Mouse (Mus musculus) forebrain, embryonic 15.5 days (tissue): Measurements from ENCODE around the gene S100a8. TPM values are rescaled to one million over a fixed set of nuclear protein-coding genes. Genes with fewer than 3 reads are reported as not detected.

Experiments
- ATAC-seq: fragments of 200-750 bp; cut with Nextera tagmentation; replicated peaks from 2 replicates; pipeline ENCODE4 v1.8.0; 2017; ENCODE audit warnings: mild to moderate bottlenecking, moderate TSS enrichment, moderate library complexity
- H3K27ac ChIP-seq: fragments of 300-500 bp; sonication (generic); replicated peaks from 2 replicates; pipeline ENCODE4 v1.5.1; 2015; ENCODE audit warnings: mild to moderate bottlenecking, inconsistent platforms
- H3K27me3 ChIP-seq: fragments of 300-500 bp; sonication (generic); 2 replicates; pipeline ENCODE4 v1.6.1; 2015; ENCODE audit warnings: inconsistent platforms
- H3K36me3 ChIP-seq: fragments of 300-500 bp; sonication (generic); 2 replicates; pipeline ENCODE4 v1.6.1; 2015; ENCODE audit warnings: mild to moderate bottlenecking, inconsistent platforms
- H3K4me1 ChIP-seq: fragments of 300-500 bp; sonication (generic); 2 replicates; pipeline ENCODE4 v1.6.1; 2015; ENCODE audit warnings: inconsistent platforms
- H3K4me2 ChIP-seq: fragments of 300-500 bp; sonication (generic); replicated peaks from 2 replicates; pipeline ENCODE4 v1.6.1; 2015; ENCODE audit warnings: mild to moderate bottlenecking, inconsistent platforms
- H3K4me3 ChIP-seq: fragments of 300-500 bp; sonication (generic); 2 replicates; pipeline ENCODE4 v1.5.1; 2015; ENCODE audit warnings: mild to moderate bottlenecking, inconsistent platforms
- H3K9ac ChIP-seq: fragments of 300-500 bp; sonication (generic); replicated peaks from 2 replicates; pipeline ENCODE4 v1.6.1; 2015; ENCODE audit warnings: mild to moderate bottlenecking, inconsistent platforms
- H3K9me3 ChIP-seq: fragments of 300-500 bp; sonication (generic); 2 replicates; pipeline ENCODE4 v1.6.1; 2016; ENCODE audit warnings: inconsistent platforms
- WGBS: fragments of 180-500 bp; shearing (Covaris S2); methylation state at CpG from one replicate; pipeline ENCODE4 v1.1.7; 2015; ENCODE audit warnings: mixed read lengths; 5-methylcytosine and 5-hydroxymethylcytosine counted together
- polyA plus RNA-seq: library from polyadenylated mRNA; unstranded; fragments of >200 nt; fragmentation: Nextera tagmentation; extraction: Ambion mirVana; gene quantifications from 2 replicates; pipeline ENCODE4 v1.2.1, GENCODE M21; 2015

Gene S100a8
- polyA plus RNA-seq, 1 experiment from 2014 or later, result 2.8 TPM

GRCm38 (mm10) chr3:90644220-90644619 lies 24.6 kb upstream of the S100a8 start:
- Histone ChIP-seq H3K4me2 (no peak overlapping the region), H3K4me3 (no peak overlapping the region), H3K36me3 (no peaks in the 10 kb centered on the region), H3K27ac (no peak overlapping the region), H3K9ac (no peak overlapping the region), H3K4me1 (no peaks in the 10 kb centered on the region), H3K27me3 (no peaks in the 10 kb centered on the region), H3K9me3 (no peaks in the 10 kb centered on the region)
- WGBS, result 52% methylated on average over 3 of the region's 3 CpGs
- ATAC-seq, result no peak

- Histone ChIP-seq H3K27me3 (no peaks in the 10 kb centered on the region), H3K27ac (no peak overlapping the region), H3K36me3 (no peaks in the 10 kb centered on the region), H3K9me3 (no peaks in the 10 kb centered on the region), H3K4me2 (no peak overlapping the region), H3K4me3 (no peak overlapping the region), H3K9ac (no peak overlapping the region), H3K4me1 (no peaks in the 10 kb centered on the region)
- WGBS, result 82% methylated on average over 1 of the region's 1 CpGs
- ATAC-seq, result no peak
Observed at GRCm38 (mm10) chr3:90647291-90647690, 21.5 kb upstream of the S100a8 start.

- Histone ChIP-seq H3K4me2 (no peak overlapping the region), H3K27me3 (no peaks in the 10 kb centered on the region)
- no peak for ATAC-seq
Observed at GRCm38 (mm10) chr3:90648981-90649380, 19.8 kb upstream of the S100a8 start.

GRCm38 (mm10) chr3:90649832-90650231 lies 18.9 kb upstream of the S100a8 start:
- no peaks in the 10 kb centered on the region for H3K4me1 ChIP-seq
- no peak overlapping the region for H3K4me2 ChIP-seq
- no peak overlapping the region for H3K27ac ChIP-seq
- H3K9me3 ChIP-seq, result no peaks in the 10 kb centered on the region
- WGBS, result 88% methylated on average over 2 of the region's 2 CpGs
- H3K4me3 ChIP-seq, result no peak overlapping the region
- H3K9ac ChIP-seq, result no peak overlapping the region
- no peaks in the 10 kb centered on the region for H3K27me3 ChIP-seq
- no peak for ATAC-seq
- H3K36me3 ChIP-seq, result no peaks in the 10 kb centered on the region

More at GRCm38 (mm10) chr3:90648981-90649380, 19.8 kb upstream of the S100a8 start:
- no peak overlapping the region for H3K4me3 ChIP-seq
- H3K27ac ChIP-seq, result no peak overlapping the region
- no peaks in the 10 kb centered on the region for H3K4me1 ChIP-seq
- H3K9me3 ChIP-seq, result no peaks in the 10 kb centered on the region
- no peak overlapping the region for H3K9ac ChIP-seq
- H3K36me3 ChIP-seq, result no peaks in the 10 kb centered on the region

- no peaks in the 10 kb centered on the region for H3K27me3 ChIP-seq
- ATAC-seq, result peak; percentile 87
- no peak overlapping the region for H3K27ac ChIP-seq
- no peaks in the 10 kb centered on the region for H3K9me3 ChIP-seq
- no peaks in the 10 kb centered on the region for H3K4me1 ChIP-seq
- no peak overlapping the region for H3K4me2 ChIP-seq
- H3K4me3 ChIP-seq, result no peak overlapping the region
- no peaks in the 10 kb centered on the region for H3K36me3 ChIP-seq
- no peak overlapping the region for H3K9ac ChIP-seq
- 37% methylated on average over 5 of the region's 5 CpGs for WGBS
Observed at GRCm38 (mm10) chr3:90652878-90653508, 15.8 kb upstream of the S100a8 start.

GRCm38 (mm10) chr3:90653717-90654116 lies 15.1 kb upstream of the S100a8 start, which contains the start of gene S100a7a:
TSS of gene S100a7a (plus strand) at chr3:90654017.
- no peaks in the 10 kb centered on the region for H3K27me3 ChIP-seq
- H3K4me2 ChIP-seq, result no peak within 1 kb of the TSS
- no peak for ATAC-seq
- H3K4me1 ChIP-seq, result no peaks in the 10 kb centered on the region
- no peaks in the 10 kb centered on the region for H3K36me3 ChIP-seq
- no peak within 1 kb of the TSS for H3K4me3 ChIP-seq
- no peak within 1 kb of the TSS for H3K9ac ChIP-seq
- H3K27ac ChIP-seq, result no peak within 1 kb of the TSS
- no peaks in the 10 kb centered on the region for H3K9me3 ChIP-seq

GRCm38 (mm10) chr3:90657405-90657804 lies 11.4 kb upstream of the S100a8 start:
- ATAC-seq, result no peak
- 74% methylated on average over 4 of the region's 4 CpGs for WGBS
- no peak overlapping the region for H3K27ac ChIP-seq
- H3K4me2 ChIP-seq, result no peak overlapping the region
- no peak overlapping the region for H3K4me3 ChIP-seq
- no peak overlapping the region for H3K9ac ChIP-seq
- H3K4me1 ChIP-seq, result no peaks in the 10 kb centered on the region
- H3K9me3 ChIP-seq, result no peaks in the 10 kb centered on the region
- H3K27me3 ChIP-seq, result no peaks in the 10 kb centered on the region
- no peaks in the 10 kb centered on the region for H3K36me3 ChIP-seq

- no peak for ATAC-seq
- Histone ChIP-seq H3K27me3 (no peaks in the 10 kb centered on the region), H3K4me2 (no peak overlapping the region), H3K4me3 (no peak overlapping the region), H3K4me1 (no peaks in the 10 kb centered on the region), H3K27ac (no peak overlapping the region), H3K36me3 (no peaks in the 10 kb centered on the region), H3K9me3 (no peaks in the 10 kb centered on the region), H3K9ac (no peak overlapping the region)
Observed at GRCm38 (mm10) chr3:90659364-90660044, 9.3 kb upstream of the S100a8 start.

GRCm38 (mm10) chr3:90664219-90664618 lies 4.6 kb upstream of the S100a8 start:
- Histone ChIP-seq H3K36me3 (no peaks in the 10 kb centered on the region), H3K9ac (no peak overlapping the region), H3K4me3 (no peak overlapping the region), H3K9me3 (no peaks in the 10 kb centered on the region), H3K27ac (no peak overlapping the region), H3K27me3 (no peaks in the 10 kb centered on the region), H3K4me1 (no peaks in the 10 kb centered on the region), H3K4me2 (no peak overlapping the region)
- no peak for ATAC-seq
- 88% methylated on average over 2 of the region's 2 CpGs for WGBS

GRCm38 (mm10) chr3:90678656-90679055 lies 9.9 kb downstream of the S100a8 start:
- WGBS, result 67% methylated on average over 3 of the region's 3 CpGs
- Histone ChIP-seq H3K9me3 (no peaks in the 10 kb centered on the region), H3K4me3 (no peak overlapping the region), H3K27me3 (no peaks in the 10 kb centered on the region), H3K36me3 (no peaks in the 10 kb centered on the region), H3K27ac (no peak overlapping the region), H3K4me2 (no peak overlapping the region), H3K4me1 (no peaks in the 10 kb centered on the region), H3K9ac (no peak overlapping the region)
- no peak for ATAC-seq

- no peak overlapping the region for H3K4me2 ChIP-seq
- H3K4me3 ChIP-seq, result no peak overlapping the region
- no peaks in the 10 kb centered on the region for H3K4me1 ChIP-seq
- H3K27ac ChIP-seq, result no peak overlapping the region
- H3K9me3 ChIP-seq, result no peaks in the 10 kb centered on the region
- WGBS, result 90% methylated on average over 3 of the region's 3 CpGs
- no peak for ATAC-seq
- H3K27me3 ChIP-seq, result no peaks in the 10 kb centered on the region
- no peak overlapping the region for H3K9ac ChIP-seq
- H3K36me3 ChIP-seq, result no peaks in the 10 kb centered on the region
Observed at GRCm38 (mm10) chr3:90683929-90684328, 15.2 kb downstream of the S100a8 start.

- Histone ChIP-seq H3K4me2 (no peak overlapping the region), H3K9ac (no peak overlapping the region)
Observed at GRCm38 (mm10) chr3:90686835-90687234, 18.1 kb downstream of the S100a8 start.

GRCm38 (mm10) chr3:90693496-90693895 lies 24.7 kb downstream of the S100a8 start:
- H3K9me3 ChIP-seq, result no peaks in the 10 kb centered on the region
- no peak overlapping the region for H3K4me2 ChIP-seq
- H3K27ac ChIP-seq, result no peak overlapping the region
- WGBS, result 78% methylated on average over 2 of the region's 2 CpGs
- no peaks in the 10 kb centered on the region for H3K36me3 ChIP-seq
- H3K4me3 ChIP-seq, result no peak overlapping the region
- H3K27me3 ChIP-seq, result no peaks in the 10 kb centered on the region
- H3K4me1 ChIP-seq, result no peaks in the 10 kb centered on the region
- ATAC-seq, result no peak
- no peak overlapping the region for H3K9ac ChIP-seq

More at GRCm38 (mm10) chr3:90686835-90687234, 18.1 kb downstream of the S100a8 start:
- H3K27ac ChIP-seq, result no peak overlapping the region
- H3K4me3 ChIP-seq, result no peak overlapping the region
- ATAC-seq, result no peak
- no peaks in the 10 kb centered on the region for H3K9me3 ChIP-seq
- whole genome bisulfite sequencing, result 90% methylated on average over 2 of the region's 2 CpGs
- no peaks in the 10 kb centered on the region for H3K27me3 ChIP-seq
- H3K36me3 ChIP-seq, result no peaks in the 10 kb centered on the region
- H3K4me1 ChIP-seq, result no peaks in the 10 kb centered on the region
